Mouse (Mus musculus) embryonic fibroblast, embryonic 13.5 days (primary cell): Measurements from ENCODE around the gene Trpm3.

Experiments
- CTCF ChIP-seq: IDR thresholded peaks from 2 replicates; pipeline ENCODE4 v1.5.1; 2011; ENCODE audit warnings: mild to moderate bottlenecking, control low read depth, low read length, moderate library complexity, borderline replicate concordance; ENCODE audit not compliant: insufficient read depth
- POLR2A ChIP-seq: IDR thresholded peaks from 2 replicates; pipeline ENCODE4 v1.6.1; 2011; ENCODE audit warnings: low read depth, mild to moderate bottlenecking, control low read depth, low read length, moderate library complexity

- TF ChIP-seq POLR2A, result no peak
- TF ChIP-seq CTCF, result no peak
Observed at GRCm38 (mm10) chr19:22595246-22595645, 456.4 kb downstream of the Trpm3 start.
